17 mouse cellular contexts compared by ENCODE assay signal in genomic region chr3:116236856-116237255, GRCm38 (mm10). TPM values are rescaled to one million over a fixed set of nuclear protein-coding genes. Genes with fewer than 3 reads are reported as not detected.
"Had no signal": no experiment of that assay in that cellular context is flagged by ENCODE, and none has a peak within 500 bp of the region (broad histone marks: within the 10 kb centered on the region; RNA-seq: fewer than 3 reads in every experiment).

No protein-coding gene starts in this region.

- H3K27ac ChIP-seq: hindbrain, embryonic 15.5 days; kidney, embryonic 15.5 days; limb, embryonic 10.5 days; midbrain, embryonic 10.5 days; neural tube, embryonic 15.5 days had no signal

- ATAC-seq: inflammation-experienced regulatory T-cells, adult 6 months had no signal

- H3K27me3 ChIP-seq: hindbrain, embryonic 15.5 days; kidney, embryonic 15.5 days; neural tube, embryonic 15.5 days had no signal

- H3K4me3 ChIP-seq: hindbrain, embryonic 15.5 days; kidney, embryonic 15.5 days; limb, embryonic 10.5 days; midbrain, embryonic 10.5 days; myocyte; neural tube, embryonic 15.5 days had no signal

- DNase-seq: kidney, adult 18-20 months; kidney, postnatal 25 days; layer of hippocampus, adult 9-11 months; lung, embryonic 14.5 days; lung, postnatal 10 days; lung, postnatal 4 days; midbrain, embryonic 14.5 days; right cerebral cortex, adult 18-20 months; right cerebral cortex, postnatal 25 days; thymus, postnatal 36 days had no signal

- H3K9me3 ChIP-seq: hindbrain, embryonic 15.5 days; kidney, embryonic 15.5 days; limb, embryonic 10.5 days; midbrain, embryonic 10.5 days; neural tube, embryonic 15.5 days had no signal

- H3K4me1 ChIP-seq: hindbrain, embryonic 15.5 days; kidney, embryonic 15.5 days; limb, embryonic 10.5 days; midbrain, embryonic 10.5 days; neural tube, embryonic 15.5 days had no signal

- H3K4me2 ChIP-seq: hindbrain, embryonic 15.5 days; kidney, embryonic 15.5 days; lung, embryonic 14.5 days; neural tube, embryonic 15.5 days had no signal

- H3K36me3 ChIP-seq: hindbrain, embryonic 15.5 days; kidney, embryonic 15.5 days; limb, embryonic 10.5 days; midbrain, embryonic 10.5 days; neural tube, embryonic 15.5 days had no signal

- H3K9ac ChIP-seq: hindbrain, embryonic 15.5 days; kidney, embryonic 15.5 days; lung, embryonic 14.5 days; neural tube, embryonic 15.5 days had no signal

RNA-seq across cellular contexts. Expression of gene Gpr88, which starts 16.4 kb away (rescaled TPM):
- polyA plus RNA-seq: inflammation-experienced regulatory T-cells, adult 6 months; midbrain, embryonic 10.5 days; myocyte had no signal
